Mouse (Mus musculus) spleen, adult 18-20 months (tissue): Measurements from ENCODE around the gene Klre1.
A peak's percentile ranks its signal among the peaks of the same experiment; 100 is the strongest.

Experiments used
- DNase-seq, 2 experiments: peaks; one replicate each; pipeline ENCODE4 v3.0.0; 2022; ENCODE audit warnings: mixed read lengths in 2 of 2

The Klre1 gene

DNA sequence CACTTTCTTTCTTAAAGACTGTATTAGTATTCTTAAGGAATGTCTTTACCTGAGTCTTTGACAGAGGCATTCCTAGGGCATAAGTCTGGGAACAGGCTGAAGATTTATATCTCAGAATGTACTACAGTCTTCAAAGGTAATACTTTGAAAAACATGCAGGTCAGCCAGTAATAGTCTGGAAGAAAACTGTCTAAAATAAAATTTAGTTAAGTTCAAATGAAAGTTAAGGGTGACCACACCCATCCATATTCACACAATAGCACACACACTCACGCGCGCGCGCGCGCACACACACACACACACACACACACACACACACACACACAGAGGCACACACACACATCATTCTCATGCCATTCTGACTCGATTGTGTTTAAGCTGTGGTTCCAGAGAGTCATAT lies at the start of gene Klre1:
Gene Klre1, plus strand, starts transcription at position 301 of the 400 bp plus-strand sequence.
- no peak for DNase-seq

DNA sequence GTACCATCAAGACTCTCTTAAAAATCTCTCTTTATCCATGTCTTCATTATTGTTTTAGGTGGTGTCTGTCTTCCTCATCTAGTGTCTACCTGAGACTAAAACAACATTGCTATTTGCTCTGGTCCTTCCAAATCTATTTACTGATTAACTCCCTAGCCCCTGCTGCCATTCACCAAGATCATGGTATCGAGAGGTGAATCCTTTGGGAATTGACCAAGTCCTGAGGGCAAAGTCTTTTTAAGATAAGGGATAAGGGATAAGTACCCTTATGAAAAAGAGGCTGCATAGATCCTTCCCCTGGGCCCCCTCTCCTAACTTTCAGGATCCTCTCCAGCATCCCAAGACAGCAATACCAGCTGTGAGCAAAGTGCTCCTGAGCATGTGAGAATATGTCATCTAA lies 48.1 kb upstream of the Klre1 start:
- no peak for DNase-seq

DNA sequence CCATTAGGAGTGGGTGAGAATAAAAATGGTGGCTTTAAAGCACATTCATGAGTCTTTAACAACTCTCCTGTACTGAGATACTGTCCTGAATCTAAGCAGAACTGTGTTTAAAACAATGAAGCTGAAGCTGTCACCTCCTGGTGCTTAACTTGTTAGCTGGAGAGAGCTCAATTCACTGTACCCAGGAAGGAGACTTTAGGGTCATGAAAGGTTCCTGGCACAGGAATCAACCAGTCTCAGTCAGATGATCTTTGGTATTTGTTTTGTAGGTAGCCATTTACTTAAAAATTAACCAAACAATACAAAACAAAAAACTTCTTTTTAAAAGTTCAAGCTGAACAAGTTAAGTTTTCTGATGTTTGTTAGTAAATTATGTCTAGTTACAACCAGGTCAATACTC lies 47.4 kb upstream of the Klre1 start:
- no peak for DNase-seq

DNA sequence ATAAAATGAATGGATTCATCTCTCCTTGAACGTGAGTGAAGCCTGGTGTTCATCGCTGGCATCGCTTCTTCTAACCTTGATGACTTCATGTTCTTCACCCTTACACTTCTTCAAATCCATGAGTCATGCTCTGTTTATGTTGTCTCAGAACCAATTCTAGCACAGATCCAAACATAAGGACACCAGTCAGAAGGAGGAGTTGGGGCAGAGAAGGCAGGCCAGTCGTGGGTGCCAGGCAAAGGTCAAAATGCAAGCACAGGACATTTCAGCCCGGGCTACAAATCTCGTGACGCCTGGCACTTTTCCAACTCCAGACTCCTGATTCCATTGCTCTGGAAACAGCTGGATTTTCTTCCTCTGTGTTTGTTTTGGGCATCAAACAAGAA lies 45.2 kb upstream of the Klre1 start:
- DNase-seq = no peak

DNA sequence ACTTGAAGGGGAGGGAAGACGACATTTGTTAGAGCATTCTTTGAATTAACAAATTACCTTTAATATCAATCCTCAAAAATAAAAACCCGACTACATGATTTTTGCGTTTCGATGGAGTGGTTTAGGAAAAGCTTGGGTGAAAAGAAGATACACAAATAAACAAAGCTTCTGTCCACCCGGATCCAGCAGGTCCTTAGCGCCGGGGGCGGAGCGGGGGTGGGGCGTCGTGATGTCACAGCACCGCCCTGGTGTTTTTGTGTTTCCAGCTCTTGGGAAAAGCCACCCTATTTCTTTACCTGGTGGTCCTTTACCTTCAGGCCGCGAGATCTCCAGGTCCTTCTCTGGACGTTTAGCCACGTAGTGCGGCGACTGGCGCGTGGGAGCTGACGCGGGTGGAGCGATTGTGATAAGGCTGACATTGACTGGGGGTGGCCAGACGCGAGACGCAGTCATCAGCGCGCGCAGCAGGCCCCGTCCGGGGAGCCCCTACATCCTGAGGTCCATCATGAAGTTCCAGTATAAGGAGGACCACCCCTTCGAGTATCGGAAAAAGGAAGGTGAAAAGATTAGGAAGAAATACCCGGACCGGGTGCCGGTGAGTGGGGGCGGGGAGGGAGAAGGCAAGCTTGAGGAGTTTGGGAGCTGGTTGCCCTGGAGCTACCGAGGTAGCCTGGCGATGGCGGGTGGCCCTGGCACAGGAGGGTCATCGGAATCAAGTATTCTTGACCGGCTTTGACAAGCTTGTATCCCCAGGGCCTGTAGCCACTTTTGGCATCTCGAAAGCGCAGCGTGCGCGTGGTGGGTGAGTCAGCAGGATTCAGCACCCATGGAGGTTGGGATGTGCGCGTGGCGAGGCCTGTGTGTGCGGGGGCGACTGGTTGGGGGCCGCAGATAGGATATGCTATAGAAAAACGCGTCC lies 44.5 kb upstream of the Klre1 start, which contains the start of gene Gabarapl1:
Gene Gabarapl1, plus strand, starts transcription at position 219 of the 919 bp plus-strand sequence.
- peak; percentile 36 to 69 for DNase-seq

DNA sequence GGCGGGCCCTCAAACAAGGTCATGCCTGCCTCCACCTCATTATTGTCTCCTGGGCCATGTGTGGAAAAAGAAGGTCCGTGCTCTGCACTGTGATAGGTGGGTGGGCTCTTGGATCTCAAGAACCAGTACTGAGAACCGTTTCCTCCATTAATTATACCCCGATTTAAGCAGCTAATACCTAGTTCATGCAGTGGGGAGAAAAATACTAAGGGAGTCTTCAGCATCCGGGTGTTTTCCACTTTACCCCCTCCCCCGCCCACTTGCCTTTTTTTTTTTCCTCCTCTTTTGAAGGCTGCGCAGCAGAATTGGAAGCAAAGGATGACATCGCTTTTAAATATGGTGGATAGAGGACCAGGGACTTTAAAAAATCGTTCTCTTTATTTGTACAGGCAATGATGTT lies 43.6 kb upstream of the Klre1 start:
- DNase-seq = no peak

DNA sequence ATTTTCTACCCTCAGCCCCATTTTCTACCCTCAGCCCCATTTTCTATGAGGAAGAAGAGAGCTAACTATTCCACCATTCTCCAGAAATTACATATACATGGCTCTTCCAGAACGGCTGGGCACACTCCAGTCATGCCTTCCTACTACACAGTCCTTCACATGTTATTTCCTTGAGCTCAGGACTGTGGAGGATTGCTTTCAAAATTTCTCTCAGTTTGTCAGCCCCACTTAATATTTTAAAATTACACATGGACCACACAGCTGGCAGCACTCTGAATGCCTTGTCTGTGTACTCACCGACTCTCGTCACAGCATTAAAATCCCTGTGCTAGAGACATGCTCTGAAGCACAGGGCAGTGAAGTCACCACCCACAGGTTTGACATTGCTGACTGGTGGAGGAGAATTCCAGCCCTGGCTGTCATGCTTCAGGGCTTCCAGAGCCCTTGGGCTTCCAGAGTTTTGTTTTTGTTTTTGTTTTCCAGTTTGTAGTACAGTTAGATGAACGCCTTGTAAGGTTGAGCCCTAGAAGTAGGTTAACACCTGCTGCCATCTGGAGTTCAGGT lies 43.0 kb upstream of the Klre1 start:
- no peak for DNase-seq

DNA sequence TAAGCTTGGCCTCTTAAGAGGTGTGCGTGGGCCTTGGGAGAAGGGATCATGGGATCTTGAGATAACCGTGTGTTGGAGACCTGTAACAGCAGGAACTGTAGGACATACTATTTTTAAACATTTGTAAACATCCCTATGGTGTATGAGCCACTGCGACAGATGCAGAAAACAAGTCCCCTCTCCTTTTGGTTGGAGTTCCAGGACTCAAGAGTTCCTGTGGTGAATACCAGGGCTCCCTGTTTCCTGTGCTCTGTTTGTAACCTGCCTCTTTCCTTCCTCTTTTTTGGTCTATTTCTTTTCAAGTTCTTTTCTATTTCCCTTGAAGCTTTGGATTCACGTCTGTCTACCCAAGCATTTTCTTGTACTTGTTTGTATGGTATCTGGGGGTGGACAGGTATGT lies 42.0 kb upstream of the Klre1 start:
- no peak for DNase-seq

DNA sequence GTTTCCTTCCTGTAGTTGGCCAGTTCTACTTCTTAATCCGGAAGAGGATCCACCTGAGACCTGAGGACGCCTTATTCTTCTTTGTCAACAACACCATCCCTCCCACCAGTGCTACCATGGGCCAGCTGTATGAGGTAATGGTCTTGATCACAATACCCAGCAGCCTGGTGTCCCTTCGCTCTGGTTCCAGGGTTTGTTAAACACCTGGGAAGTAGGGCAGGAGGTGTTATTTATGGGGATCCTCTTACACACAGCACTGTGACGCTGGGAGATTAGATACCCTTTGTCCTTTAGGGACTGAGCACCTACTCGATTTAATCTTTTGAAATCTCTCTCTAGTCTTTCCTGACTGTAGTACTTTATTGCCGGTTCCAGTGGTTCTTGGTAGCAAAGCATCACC lies 39.1 kb upstream of the Klre1 start:
- no peak for DNase-seq

DNA sequence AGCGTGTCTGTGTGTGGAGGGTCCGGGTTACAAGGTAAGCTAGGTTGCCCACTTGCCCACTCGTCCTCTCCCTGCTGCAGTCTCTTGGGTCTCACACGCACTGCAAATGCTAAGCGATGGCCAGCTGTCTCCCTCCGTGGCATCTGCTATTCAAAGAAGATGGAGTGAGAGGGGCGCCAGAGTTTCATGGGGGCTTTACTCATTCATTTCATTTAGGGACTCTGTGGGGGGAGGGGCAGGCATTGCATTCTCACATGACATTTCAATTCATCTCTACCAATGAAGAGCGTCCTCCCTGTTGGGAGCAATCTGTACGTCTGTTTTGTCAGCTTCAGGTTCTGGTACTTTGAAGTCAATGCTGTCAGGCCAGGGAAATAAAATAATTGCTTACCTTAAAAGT lies 35.8 kb upstream of the Klre1 start:
- DNase-seq = no peak

DNA sequence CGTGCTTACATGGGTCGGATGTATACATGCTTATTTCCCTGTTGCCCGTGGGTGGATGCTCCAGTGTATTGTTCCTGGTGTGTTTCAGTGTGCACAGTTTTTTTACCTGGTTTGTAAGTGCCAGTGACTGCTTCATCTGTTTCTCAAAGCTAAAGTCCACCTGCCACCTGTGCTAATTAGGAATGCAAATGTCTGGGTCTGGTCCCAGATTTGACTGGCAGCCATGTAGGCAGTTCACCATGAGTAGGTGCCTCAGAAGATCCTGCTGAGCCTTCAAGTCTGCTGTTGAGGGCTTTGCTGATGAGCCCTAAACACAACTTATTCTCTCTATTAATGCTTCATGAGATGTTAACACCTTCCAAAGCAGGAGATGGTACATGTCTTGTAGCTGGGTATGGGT lies 35.2 kb upstream of the Klre1 start:
- DNase-seq = no peak

DNA sequence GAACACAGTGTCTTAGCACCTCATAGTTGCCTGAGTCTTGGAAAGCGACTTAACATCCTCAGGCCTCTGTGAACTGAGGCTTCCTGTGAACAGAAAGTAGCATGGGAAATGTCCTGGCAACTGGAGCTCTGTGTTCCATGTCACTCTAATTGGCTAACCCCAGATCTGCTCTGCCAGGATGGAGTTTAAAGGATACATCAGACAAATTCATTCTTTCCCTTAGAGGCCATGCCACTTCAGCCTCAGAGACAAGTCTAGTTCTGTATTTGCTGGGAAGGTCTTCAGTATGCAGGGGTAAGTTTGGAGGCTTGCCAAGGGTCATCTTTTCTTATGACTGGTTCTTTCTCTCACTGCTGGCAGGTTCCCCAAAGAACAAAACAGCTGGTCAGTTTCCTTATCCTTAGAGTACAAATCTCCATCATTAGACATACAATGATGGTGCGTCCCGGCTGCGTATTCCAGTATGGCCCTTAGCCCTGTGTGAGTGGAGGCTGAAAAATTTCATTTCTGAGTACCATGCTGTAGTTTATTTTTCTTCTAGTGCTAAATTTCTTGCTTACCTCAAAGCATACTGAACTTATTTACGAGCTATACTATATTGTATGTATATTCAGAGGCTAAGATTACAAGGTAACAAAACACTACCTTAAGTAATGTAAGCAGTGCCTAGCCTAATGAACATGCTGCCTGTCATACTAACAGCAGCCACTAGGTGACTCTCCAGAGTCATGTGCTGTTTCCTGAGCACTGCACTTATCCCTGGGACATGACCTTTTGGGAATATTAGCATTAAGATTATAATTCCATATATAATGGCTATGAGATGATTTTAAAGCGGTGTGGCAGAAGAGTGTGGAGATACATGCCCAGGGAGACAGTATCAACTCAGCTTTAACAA lies 33.7 kb upstream of the Klre1 start:
- DNase-seq = peak in 1 of 2 experiments; percentile 59

DNA sequence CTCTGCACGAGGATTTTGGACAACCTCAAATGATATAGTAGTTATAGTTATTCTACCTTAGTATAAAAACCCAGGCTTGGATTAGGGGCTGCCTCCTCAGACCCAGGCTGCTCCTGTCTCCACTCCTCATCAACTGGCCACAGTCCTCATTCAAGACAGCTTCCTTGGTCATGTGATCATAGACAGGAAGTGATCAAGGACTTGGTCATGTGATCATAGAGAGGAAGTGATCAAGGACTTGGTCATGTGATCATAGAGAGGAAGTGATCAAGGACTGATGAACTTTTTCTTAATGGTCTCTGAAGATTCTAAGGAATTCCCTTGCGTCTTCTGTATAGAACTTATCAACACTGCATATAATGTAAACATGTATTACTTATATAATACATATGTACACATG lies 30.4 kb upstream of the Klre1 start:
- DNase-seq = no peak

DNA sequence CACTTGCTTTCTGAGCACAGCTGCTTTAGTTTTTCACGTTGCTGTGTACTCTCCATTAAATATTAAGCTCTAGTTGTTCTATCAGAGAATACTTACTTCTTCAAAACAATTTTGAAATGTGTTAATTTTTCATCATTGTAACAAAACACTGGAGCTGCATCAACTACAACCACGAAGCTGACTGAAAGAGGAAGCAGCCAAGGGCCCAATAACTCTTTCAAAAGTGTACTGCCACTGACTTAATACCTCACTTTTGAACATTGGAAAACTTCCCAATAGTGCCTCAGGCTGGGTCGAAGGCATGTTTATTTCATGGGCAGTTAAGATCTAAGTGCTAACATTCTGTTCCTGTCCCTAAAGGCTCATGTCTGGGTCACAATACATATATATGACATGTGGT lies 29.7 kb upstream of the Klre1 start:
- DNase-seq = no peak

DNA sequence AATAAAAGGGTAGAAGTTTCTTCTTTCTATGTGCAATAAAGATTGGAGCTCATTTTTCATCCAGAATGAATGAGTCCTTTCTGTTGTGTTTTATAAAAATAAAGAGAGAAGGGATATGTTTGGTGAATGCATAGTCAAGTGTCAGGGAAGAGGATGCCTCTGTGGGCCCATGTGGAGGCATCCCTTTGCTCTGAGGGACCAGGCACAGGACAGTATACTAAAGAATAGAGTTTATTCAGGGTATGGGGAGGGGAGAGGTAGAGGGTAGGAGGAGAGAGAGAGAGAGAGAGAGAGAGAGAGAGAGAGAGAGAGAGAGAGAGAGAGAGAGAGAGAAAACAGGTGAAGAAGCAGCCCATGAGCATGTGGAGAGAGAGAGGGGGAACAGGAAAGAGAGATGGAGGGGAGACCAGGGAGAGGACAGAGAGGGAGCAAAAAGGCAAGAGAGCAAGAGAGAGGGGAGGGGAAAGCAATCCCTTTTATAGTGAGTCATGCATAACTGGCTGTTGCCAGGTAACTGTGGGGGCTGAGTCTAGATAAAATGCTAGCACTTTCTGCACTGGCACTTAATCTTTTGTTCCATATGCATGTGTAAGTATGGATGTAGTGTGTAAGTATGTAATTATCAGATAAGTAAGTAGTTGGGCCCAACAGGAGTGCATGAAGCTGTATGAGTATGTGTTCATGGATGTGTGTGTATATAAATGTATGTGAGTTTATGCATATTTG lies 20.2 kb upstream of the Klre1 start:
- DNase-seq = no peak

DNA sequence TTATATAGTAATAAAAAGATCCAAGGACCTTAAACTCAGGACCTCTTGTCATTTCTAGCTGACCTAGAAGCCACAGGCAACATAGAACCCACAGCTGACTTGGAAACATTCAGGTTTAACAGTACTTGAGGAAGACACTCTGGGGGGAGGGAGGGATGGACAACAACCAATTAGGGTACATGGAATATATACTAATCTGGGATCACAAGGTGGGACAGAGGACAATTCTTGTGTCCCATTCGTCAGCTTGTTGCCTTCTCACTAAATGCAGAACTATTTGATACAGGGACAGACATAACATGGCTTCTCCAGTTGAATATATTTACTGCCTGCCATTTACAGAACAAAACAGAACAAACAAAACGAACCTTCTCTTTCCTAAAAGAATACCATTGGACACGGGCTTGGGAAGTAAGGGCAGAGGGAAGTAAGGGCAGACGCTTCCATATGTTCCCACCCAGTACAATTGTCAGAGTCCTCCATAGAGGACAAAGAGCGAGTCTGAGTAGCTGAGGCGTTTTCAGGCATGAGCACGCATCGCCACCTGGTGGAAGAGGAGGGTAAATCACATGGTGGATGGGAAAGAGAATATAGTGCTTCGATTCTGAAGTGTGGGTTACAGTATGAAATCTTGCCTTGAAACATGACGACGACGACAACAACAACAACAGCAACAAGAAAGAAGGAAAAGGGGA lies 18.6 kb upstream of the Klre1 start:
- peak; percentile 21 to 72 for DNase-seq

DNA sequence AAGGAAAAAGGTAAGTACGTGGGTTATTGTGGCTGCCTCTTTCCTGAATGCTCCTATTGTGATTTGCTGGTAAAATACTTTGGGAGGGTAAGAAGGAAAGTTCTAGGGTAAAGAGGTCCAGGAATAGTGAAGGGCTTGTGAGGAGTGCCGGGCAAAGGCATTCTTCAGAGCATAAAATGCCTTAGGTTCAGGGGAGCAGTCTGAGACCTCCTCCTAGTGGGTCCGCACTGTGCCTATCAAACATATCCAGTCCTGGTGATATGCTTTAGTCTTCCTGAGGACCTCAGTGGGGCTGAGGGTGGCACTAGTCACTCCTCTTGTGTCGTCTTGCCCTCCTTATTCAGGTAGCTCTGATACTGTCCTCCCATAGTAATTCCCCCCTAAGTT lies 18.1 kb upstream of the Klre1 start:
- no peak for DNase-seq

DNA sequence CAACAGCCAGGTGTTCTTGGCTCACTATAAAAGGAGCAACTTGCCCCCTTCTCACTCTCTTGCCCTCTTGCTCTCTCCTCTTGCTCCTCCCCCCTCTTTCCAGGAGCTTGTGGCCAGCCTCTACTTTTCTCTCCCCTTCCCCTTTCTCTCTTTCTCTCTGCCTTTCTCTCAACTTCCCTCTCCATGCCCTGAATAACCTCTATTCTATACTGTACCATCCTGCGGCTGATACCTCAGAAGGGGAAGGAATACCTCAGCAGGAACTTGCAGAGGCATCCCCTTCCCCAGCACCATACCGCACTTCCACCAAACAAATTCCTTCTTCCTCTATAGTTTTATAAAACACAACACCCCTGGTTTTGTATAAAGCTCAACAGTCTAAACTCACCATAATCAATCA lies 12.4 kb upstream of the Klre1 start:
- no peak for DNase-seq

DNA sequence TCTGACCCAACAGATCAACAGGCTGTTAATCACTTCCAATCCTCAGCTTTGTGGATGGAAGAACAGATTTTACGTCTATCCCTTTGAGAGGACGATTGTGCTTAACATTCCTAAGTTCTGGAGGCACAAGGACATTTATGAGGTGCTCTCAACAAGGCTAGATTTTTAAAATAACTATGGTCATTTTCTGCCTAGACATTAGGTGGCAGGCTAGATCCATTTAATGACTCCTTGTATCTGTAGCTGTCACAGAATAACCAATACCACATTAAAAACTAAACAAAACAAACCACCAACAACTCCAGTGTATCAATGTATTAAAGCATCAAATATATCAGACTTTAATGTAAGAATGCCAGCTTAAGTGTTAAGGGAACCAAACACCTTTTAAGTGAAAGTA lies 2.4 kb upstream of the Klre1 start:
- no peak for DNase-seq

DNA sequence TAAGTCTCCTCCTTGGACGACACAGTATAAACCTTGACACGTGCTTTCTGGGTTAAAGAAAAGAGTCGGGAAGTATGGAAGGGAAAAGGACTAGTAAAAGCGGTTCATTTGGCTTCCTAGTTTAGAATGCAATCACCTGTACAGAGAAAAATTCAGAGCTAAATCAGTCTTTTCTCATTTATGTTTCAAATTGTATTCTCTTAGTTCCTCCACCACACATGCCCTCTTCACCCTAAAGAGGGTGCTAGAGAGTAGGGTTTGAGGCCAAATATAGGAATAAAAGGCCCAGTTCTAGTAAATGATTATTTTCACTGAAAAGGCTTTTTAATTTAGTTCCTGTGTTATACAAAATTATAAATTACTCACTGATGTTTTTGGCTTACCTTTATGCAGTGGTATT lies 3.6 kb downstream of the Klre1 start:
- DNase-seq = no peak

DNA sequence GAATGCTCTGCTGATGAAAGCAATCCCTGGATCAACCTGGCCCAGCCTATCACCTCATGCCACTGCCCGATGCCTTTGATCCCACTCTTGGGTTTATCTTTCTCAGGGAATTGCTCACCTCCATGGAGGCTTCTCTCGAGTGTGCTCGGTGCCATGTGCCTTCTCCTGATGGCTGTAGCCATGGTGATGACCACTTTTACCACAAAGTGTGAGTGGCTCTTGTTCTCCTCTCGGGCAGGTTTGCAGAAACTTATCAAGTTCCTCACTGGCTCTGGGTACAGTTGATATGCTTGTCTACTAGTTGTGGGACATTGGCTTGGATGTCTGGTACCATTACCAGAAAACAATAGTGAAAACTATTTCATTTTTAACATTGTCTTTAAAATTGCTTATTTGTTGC lies 4.2 kb downstream of the Klre1 start:
- no peak for DNase-seq

DNA sequence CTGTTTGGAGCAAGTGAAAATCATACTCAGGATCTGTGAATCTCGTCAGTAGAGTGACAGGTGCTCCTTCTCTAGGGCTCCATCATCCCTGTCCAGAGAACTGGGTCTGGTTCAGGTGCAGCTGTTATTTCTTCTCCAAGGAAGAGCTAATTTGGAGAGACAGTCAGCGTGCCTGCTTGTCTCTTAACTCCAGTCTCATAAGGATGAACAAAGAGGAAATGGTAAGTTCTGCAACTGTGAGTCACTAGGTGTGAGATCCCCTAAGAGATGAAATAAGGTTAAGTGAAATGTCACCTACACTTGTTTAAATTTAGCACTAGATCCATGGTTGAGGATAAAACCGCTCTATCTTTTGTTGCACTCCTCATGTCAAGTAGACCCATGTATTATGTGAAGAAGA lies 5.3 kb downstream of the Klre1 start:
- DNase-seq = no peak
